Mouse (Mus musculus) liver, embryonic 13.5 days (tissue): ENCODE results near the gene Hoxa11. TPM values are rescaled to one million over a fixed set of nuclear protein-coding genes. Genes with fewer than 3 reads are reported as not detected.
A peak's percentile ranks its signal among the peaks of the same experiment; 100 is the strongest.

ENCODE experiments used
- ATAC-seq: fragments of 200-750 bp; cut with Nextera tagmentation; 2 replicates; pipeline ENCODE4 v1.8.0; 2017; ENCODE audit warnings: low read depth, mild to moderate bottlenecking, moderate number of reproducible peaks, moderate library complexity
- DNase-seq: peaks from one replicate; pipeline ENCODE4 v3.0.0; 2022
- H3K27ac ChIP-seq: fragments of 300-500 bp; sonication (generic); 2 replicates; pipeline ENCODE4 v1.5.1; 2015; ENCODE audit warnings: moderate library complexity, mild to moderate bottlenecking, inconsistent platforms
- H3K27me3 ChIP-seq: fragments of 300-500 bp; sonication (generic); 2 replicates; pipeline ENCODE4 v1.6.1; 2015; ENCODE audit warnings: mild to moderate bottlenecking, inconsistent platforms
- H3K36me3 ChIP-seq: fragments of 300-500 bp; sonication (generic); 2 replicates; pipeline ENCODE4 v1.6.1; 2015; ENCODE audit warnings: mild to moderate bottlenecking, inconsistent platforms
- H3K4me1 ChIP-seq: fragments of 300-500 bp; sonication (generic); replicated peaks from 2 replicates; pipeline ENCODE4 v1.6.1; 2015; ENCODE audit warnings: inconsistent platforms
- H3K4me2 ChIP-seq: fragments of 300-500 bp; sonication (generic); 2 replicates; pipeline ENCODE4 v1.6.1; 2015; ENCODE audit warnings: inconsistent platforms, mild to moderate bottlenecking, moderate library complexity
- H3K4me3 ChIP-seq: fragments of 300-500 bp; sonication (generic); replicated peaks from 2 replicates; pipeline ENCODE4 v1.5.1; 2015; ENCODE audit warnings: mild to moderate bottlenecking, inconsistent platforms
- H3K9ac ChIP-seq: fragments of 300-500 bp; sonication (generic); 2 replicates; pipeline ENCODE4 v1.6.1; 2015; ENCODE audit warnings: mild to moderate bottlenecking, inconsistent platforms
- H3K9me3 ChIP-seq: fragments of 300-500 bp; sonication (generic); replicated peaks from 2 replicates; pipeline ENCODE4 v1.6.1; 2016; ENCODE audit warnings: inconsistent platforms
- WGBS: fragments of 180-500 bp; shearing (Covaris S2); methylation state at CpG from one replicate; pipeline ENCODE4 v1.1.7; 2015; ENCODE audit not compliant: insufficient replicate concordance; 5-methylcytosine and 5-hydroxymethylcytosine counted together
- polyA plus RNA-seq: library from polyadenylated mRNA; unstranded; fragments of >200 nt; fragmentation: Nextera tagmentation; extraction: Ambion mirVana; gene quantifications from 2 replicates; pipeline ENCODE4 v1.2.1, GENCODE M21; 2015

The Hoxa11 gene
- polyA plus RNA-seq, 1 experiment from 2014 or later: not detected

- H3K9me3 ChIP-seq: no peaks in the 10 kb centered on the region
- no peak overlapping the region for H3K4me2 ChIP-seq
- 2% methylated on average over 35 of the region's 35 CpGs for WGBS
- H3K36me3 ChIP-seq: no peaks in the 10 kb centered on the region
- H3K4me3 ChIP-seq: 0 out of 2 replicates have a peak overlapping the region, but pooled peaks have one; percentile 10
- H3K9ac ChIP-seq: no peak overlapping the region
- DNase-seq: no peak
- H3K27ac ChIP-seq: no peak overlapping the region
- H3K27me3 ChIP-seq: peaks cover 98% of the 10 kb centered on the region
- no peaks in the 10 kb centered on the region for H3K4me1 ChIP-seq
- ATAC-seq: no peak
These were observed 7.3 kb upstream of the Hoxa11 start for GRCm38 (mm10) chr6:52252775-52253376.

DNA sequence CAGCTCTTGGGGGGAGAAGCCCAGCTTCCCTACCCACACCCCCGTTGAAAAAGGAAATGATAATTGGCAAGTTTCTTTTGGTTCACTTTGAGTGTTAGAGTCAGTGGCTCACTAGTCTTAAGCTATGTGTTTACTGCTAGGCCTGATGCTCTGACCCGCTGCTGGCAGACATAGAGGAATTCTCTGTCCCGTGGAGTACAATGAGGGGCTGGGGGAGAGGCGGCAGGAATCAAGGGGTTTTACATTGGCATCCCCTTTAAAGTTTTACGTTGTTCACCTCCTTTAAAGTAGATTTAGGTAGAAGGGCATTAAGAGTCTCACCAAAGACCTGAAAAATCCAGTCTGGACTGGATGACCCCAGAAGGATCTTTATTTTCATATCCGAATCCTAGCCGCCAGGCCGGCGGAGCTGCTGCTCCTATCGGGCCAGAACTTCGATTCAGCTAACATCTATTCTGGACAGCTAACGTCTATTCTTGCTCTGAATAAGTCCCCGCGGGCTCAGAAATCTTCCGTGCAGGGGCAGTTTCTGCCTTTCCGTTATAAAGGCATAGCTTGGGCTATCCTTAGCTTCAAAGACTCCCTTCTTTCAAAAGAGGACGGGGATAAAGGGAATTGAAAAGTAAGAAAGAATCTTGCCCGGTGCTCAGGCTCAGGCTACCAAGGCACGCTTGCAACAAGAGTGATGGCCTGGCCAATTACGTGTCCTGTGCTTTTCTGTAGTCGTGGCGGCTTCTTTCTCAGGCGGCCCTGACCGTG lies 6.6 kb upstream of the Hoxa11 start:
- 2% methylated on average over 24 of the region's 24 CpGs for WGBS
- Histone ChIP-seq H3K9me3 (no peaks in the 10 kb centered on the region), H3K4me2 (no peak overlapping the region), H3K9ac (no peak overlapping the region), H3K36me3 (no peaks in the 10 kb centered on the region), H3K27ac (no peak overlapping the region), H3K4me3 (no peak overlapping the region), H3K4me1 (no peaks in the 10 kb centered on the region), H3K27me3 (peaks cover 99% of the 10 kb centered on the region)
- no peak for DNase-seq
- ATAC-seq: no peak

GRCm38 (mm10) chr6:52251177-52251879 lies 5.7 kb upstream of the Hoxa11 start:
- Histone ChIP-seq H3K36me3 (no peaks in the 10 kb centered on the region), H3K4me3 (no peak overlapping the region), H3K4me2 (no peak overlapping the region), H3K9me3 (no peaks in the 10 kb centered on the region), H3K4me1 (no peaks in the 10 kb centered on the region), H3K27ac (no peak overlapping the region), H3K9ac (no peak overlapping the region), H3K27me3 (peaks cover 100% of the 10 kb centered on the region)
- 9% methylated on average over 7 of the region's 7 CpGs for WGBS
- ATAC-seq: no peak
- DNase-seq: no peak

- no peak overlapping the region for H3K4me2 ChIP-seq
- H3K4me1 ChIP-seq: 0 out of 2 replicates have a peak, but pooled peaks cover 2% of the 10 kb centered on the region
- no peak for ATAC-seq
- no peak for DNase-seq
- WGBS: 3% methylated on average over 4 of the region's 4 CpGs
- H3K36me3 ChIP-seq: no peaks in the 10 kb centered on the region
- H3K27me3 ChIP-seq: peaks cover 100% of the 10 kb centered on the region
- H3K9ac ChIP-seq: no peak overlapping the region
- H3K27ac ChIP-seq: no peak overlapping the region
- H3K9me3 ChIP-seq: no peaks in the 10 kb centered on the region
- H3K4me3 ChIP-seq: no peak overlapping the region
These were observed 4.2 kb upstream of the Hoxa11 start for GRCm38 (mm10) chr6:52249826-52250225.

- Histone ChIP-seq H3K36me3 (no peaks in the 10 kb centered on the region), H3K27me3 (peaks cover 100% of the 10 kb centered on the region), H3K4me2 (no peak overlapping the region), H3K27ac (no peak overlapping the region), H3K4me1 (0 out of 2 replicates have a peak, but pooled peaks cover 2% of the 10 kb centered on the region), H3K9ac (no peak overlapping the region), H3K9me3 (no peaks in the 10 kb centered on the region), H3K4me3 (no peak overlapping the region)
- WGBS: 1% methylated on average over 16 of the region's 16 CpGs
- ATAC-seq (no peak), DNase-seq (no peak)
These were observed 3.8 kb upstream of the Hoxa11 start for GRCm38 (mm10) chr6:52249415-52249738.

GRCm38 (mm10) chr6:52248638-52249414 lies 3.2 kb upstream of the Hoxa11 start:
- Histone ChIP-seq H3K9me3 (no peaks in the 10 kb centered on the region), H3K4me1 (0 out of 2 replicates have a peak, but pooled peaks cover 2% of the 10 kb centered on the region), H3K9ac (no peak overlapping the region), H3K27me3 (peaks cover 100% of the 10 kb centered on the region), H3K4me3 (no peak overlapping the region), H3K27ac (no peak overlapping the region), H3K36me3 (no peaks in the 10 kb centered on the region), H3K4me2 (no peak overlapping the region)
- ATAC-seq: no peak
- WGBS: 3% methylated on average over 27 of the region's 27 CpGs
- no peak for DNase-seq

DNA sequence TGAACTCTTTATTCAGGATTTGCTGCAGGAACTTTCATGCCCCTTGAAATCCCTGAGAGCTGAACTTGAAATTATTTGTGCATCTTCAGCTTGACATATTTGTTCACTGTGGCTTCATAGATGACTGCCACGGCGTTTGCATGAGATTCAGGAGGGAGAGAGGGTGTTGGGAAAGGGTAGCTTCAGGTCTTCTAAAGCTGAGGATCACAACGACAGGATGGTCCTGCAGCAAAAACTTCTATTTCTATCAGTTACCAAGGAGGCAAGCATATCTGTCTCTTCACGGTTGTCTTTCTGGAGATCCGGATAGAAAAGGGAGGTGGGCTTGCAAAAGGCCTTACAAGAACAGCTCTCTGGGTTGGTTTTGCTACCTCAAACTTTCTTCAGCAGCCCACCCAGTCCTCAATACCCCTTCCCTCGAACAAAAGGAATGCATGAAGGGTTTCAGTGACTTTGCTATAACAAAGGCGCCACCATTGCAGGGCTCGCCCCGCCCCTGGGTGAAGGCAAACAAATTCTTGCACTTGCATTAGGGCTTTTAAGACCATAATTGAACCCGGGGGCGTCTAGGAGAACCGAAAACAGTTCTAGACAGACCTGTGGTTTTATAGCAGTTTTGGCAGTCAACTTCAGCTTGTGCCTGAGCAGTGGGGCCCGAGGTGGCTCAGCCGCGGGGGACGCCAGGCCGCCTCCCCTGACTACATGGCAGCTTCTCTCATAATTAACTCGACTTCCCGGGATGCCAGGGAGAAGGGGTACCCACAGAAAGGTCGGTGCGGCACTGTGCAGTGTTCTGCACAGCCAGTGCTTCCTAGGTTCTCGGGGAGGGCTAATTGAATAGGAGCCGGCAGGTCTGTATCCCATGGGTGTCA lies 2.4 kb upstream of the Hoxa11 start:
- H3K4me1 ChIP-seq: 0 out of 2 replicates have a peak, but pooled peaks cover 2% of the 10 kb centered on the region
- H3K9ac ChIP-seq: no peak overlapping the region
- H3K27me3 ChIP-seq: peaks cover 100% of the 10 kb centered on the region
- no peaks in the 10 kb centered on the region for H3K9me3 ChIP-seq
- no peaks in the 10 kb centered on the region for H3K36me3 ChIP-seq
- 3% methylated on average over 23 of the region's 23 CpGs for WGBS
- H3K4me3 ChIP-seq: no peak overlapping the region
- no peak overlapping the region for H3K4me2 ChIP-seq
- no peak overlapping the region for H3K27ac ChIP-seq
- no peak for DNase-seq
- ATAC-seq: no peak

DNA sequence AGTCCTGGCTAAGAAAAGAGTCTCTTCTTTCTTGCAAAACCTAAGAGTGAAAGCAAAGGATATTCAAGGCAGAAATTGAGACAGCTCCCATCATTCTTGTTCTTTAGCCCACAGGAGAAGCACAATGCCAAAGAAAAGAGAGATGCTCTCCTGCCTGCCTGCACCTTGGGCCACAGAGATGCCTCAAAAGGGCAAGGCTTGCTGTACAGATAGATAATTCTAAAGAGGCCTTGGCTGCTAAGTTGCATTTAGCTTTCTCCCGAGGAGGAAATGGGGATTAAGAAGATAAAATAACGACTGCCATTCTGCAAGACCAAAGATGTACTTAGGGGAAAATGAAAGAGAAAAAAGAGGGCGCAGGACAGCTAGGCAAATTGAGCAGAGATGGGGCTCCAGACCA lies 1.3 kb upstream of the Hoxa11 start:
- DNase-seq (no peak), ATAC-seq (no peak)
- Histone ChIP-seq H3K4me2 (no peak overlapping the region), H3K9me3 (no peaks in the 10 kb centered on the region), H3K36me3 (no peaks in the 10 kb centered on the region), H3K9ac (no peak overlapping the region), H3K27me3 (peaks cover 100% of the 10 kb centered on the region), H3K4me3 (no peak overlapping the region), H3K4me1 (0 out of 2 replicates have a peak, but pooled peaks cover 2% of the 10 kb centered on the region), H3K27ac (no peak overlapping the region)
- 5% methylated on average over 3 of the region's 3 CpGs for WGBS

DNA sequence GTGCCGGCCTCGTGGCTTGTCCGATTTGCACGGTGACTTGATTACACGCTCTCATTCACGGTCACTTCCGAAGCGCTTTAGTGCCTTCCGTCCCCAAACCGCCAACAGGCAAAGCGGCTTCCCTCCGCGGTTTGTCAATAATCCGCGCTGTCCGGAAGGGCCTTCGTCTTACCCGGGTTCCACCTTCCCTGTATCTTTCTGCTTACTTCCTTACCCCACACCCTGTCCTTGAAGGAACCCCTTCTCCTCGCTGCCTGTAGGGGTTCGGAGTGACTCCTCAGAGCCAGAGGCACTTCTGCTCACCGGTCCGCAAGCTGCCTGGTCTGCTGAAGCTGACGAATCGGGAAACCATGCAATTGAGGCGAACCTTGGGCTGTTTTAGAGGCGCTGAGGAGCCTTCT lies 793 bp upstream of the Hoxa11 start:
- DNase-seq: no peak
- Histone ChIP-seq H3K4me2 (no peak overlapping the region), H3K36me3 (no peaks in the 10 kb centered on the region), H3K9me3 (no peaks in the 10 kb centered on the region), H3K27me3 (peaks cover 100% of the 10 kb centered on the region), H3K4me3 (no peak overlapping the region), H3K9ac (no peak overlapping the region), H3K4me1 (0 out of 2 replicates have a peak, but pooled peaks cover 2% of the 10 kb centered on the region), H3K27ac (no peak overlapping the region)
- under 1% methylated on average over 26 of the region's 26 CpGs for WGBS
- ATAC-seq: no peak

DNA sequence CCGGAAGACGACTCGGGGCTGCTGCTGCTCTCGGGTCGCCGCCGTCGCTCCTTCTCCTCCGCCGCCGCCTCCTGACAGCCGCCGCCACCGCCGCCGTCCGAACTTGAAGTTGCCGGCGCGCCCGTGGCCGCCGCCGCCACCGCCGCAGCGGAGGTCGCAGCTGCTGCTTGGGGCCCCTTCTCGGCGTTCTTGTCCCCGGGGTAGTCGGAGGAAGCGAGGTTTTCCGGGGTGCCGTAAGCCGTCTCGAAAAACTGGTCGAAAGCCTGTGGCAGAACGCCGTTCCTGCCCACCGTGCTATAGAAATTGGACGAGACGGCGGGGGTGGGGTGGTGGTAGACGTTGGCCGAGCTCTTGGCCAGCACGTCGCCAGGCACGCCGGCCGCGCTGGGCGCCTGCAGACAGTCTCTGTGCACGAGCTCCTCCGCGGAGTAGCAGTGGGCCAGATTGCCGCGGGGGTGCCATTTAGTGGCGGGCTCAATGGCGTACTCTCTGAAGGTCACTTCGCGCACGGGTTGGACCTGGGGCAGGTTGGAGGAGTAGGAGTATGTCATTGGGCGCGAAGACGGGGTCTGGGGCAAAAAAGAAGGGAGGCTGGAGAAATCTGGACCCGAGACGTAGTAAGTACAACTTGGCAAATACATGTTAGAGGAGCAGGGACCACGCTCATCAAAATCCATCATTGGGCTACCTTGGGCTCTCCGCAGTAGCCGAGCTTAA lies 412 bp downstream of the Hoxa11 start:
- Histone ChIP-seq H3K27ac (no peak overlapping the region), H3K27me3 (peaks cover 100% of the 10 kb centered on the region), H3K4me1 (0 out of 2 replicates have a peak, but pooled peaks cover 2% of the 10 kb centered on the region), H3K9ac (no peak overlapping the region), H3K4me3 (peak overlapping the region; percentile 18; the same call in 1 of the 2 replicates), H3K9me3 (no peaks in the 10 kb centered on the region), H3K4me2 (no peak overlapping the region), H3K36me3 (no peaks in the 10 kb centered on the region)
- ATAC-seq (no peak), DNase-seq (no peak)
- 2% methylated on average over 69 of the region's 71 CpGs for WGBS
